Mouse (Mus musculus) embryonic facial prominence, embryonic 12.5 days (tissue): Measurements from ENCODE around the gene Phc2. TPM values are rescaled to one million over a fixed set of nuclear protein-coding genes. Genes with fewer than 3 reads are reported as not detected.

Experiments
- ATAC-seq: fragments of 200-750 bp; cut with Nextera tagmentation; 2 replicates; pipeline ENCODE4 v1.8.0; 2017; ENCODE audit not compliant: insufficient number of reproducible peaks, insufficient read depth, low FRiP score, low TSS enrichment
- H3K27ac ChIP-seq: fragments of 300-500 bp; sonication (generic); 2 replicates; pipeline ENCODE4 v1.5.1; 2016; ENCODE audit warnings: mild to moderate bottlenecking
- H3K27me3 ChIP-seq: fragments of 300-500 bp; sonication (generic); 2 replicates; pipeline ENCODE4 v1.6.1; 2016; ENCODE audit warnings: mild to moderate bottlenecking, moderate library complexity
- H3K36me3 ChIP-seq: fragments of 300-500 bp; sonication (generic); 2 replicates; pipeline ENCODE4 v1.6.1; 2016; ENCODE audit warnings: mild to moderate bottlenecking
- H3K4me1 ChIP-seq: fragments of 300-500 bp; sonication (generic); 2 replicates; pipeline ENCODE4 v1.6.1; 2016
- H3K4me2 ChIP-seq: fragments of 300-500 bp; sonication (generic); replicated peaks from 2 replicates; pipeline ENCODE4 v1.6.1; 2016; ENCODE audit warnings: mild to moderate bottlenecking, moderate library complexity
- H3K4me3 ChIP-seq: fragments of 300-500 bp; sonication (generic); 2 replicates; pipeline ENCODE4 v1.5.1; 2016; ENCODE audit warnings: mild to moderate bottlenecking
- H3K9ac ChIP-seq: fragments of 300-500 bp; sonication (generic); 2 replicates; pipeline ENCODE4 v1.6.1; 2016; ENCODE audit warnings: mild to moderate bottlenecking, moderate library complexity
- H3K9me3 ChIP-seq: fragments of 300-500 bp; sonication (generic); 2 replicates; pipeline ENCODE4 v1.6.1; 2016; ENCODE audit warnings: mild to moderate bottlenecking, moderate library complexity
- WGBS: fragments of 180-500 bp; shearing (Covaris S2); methylation state at CpG from one replicate; pipeline ENCODE4 v1.1.7; 2016; 5-methylcytosine and 5-hydroxymethylcytosine counted together
- polyA plus RNA-seq: library from polyadenylated mRNA; unstranded; fragments of >200 nt; fragmentation: Nextera tagmentation; extraction: Ambion mirVana; gene quantifications from 2 replicates; pipeline ENCODE4 v1.2.1, GENCODE M21; 2016

Gene Phc2
- polyA plus RNA-seq, 1 experiment from 2014 or later: 82.4 TPM

DNA sequence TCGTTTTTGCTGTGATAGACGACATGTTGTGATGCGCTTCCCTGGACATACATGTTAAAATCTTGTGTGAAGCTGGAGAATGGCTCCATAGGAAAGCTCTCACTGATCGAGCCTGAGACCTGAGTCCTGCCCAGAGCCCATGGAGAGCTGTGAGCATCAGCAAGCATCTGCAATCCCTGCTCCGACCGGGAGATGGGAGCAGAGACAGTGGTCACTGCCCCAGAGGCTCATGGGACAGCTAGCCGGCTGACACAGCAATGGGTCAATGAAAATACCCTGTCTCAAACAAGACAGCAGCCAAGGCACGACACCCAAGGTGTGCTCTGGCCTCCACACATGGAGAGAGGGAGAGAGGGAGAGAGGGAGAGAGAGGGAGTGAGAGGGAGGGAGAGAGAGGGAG is 26.6 kb downstream of the Phc2 start:
- no peak for ATAC-seq
- Histone ChIP-seq H3K4me2 (no peak overlapping the region), H3K27me3 (no peaks in the 10 kb centered on the region), H3K9me3 (no peaks in the 10 kb centered on the region), H3K36me3 (no peaks in the 10 kb centered on the region), H3K27ac (no peak overlapping the region), H3K4me3 (no peak overlapping the region), H3K4me1 (peaks cover 28% of the 10 kb centered on the region), H3K9ac (no peak overlapping the region)
- WGBS: 46% methylated on average over 8 of the region's 8 CpGs

- H3K4me1 ChIP-seq: peaks cover 28% of the 10 kb centered on the region
- H3K4me2 ChIP-seq: no peak overlapping the region
- H3K9ac ChIP-seq: no peak overlapping the region
- WGBS: 87% methylated on average over 13 of the region's 13 CpGs
- H3K27ac ChIP-seq: no peak overlapping the region
- no peak for ATAC-seq
- no peaks in the 10 kb centered on the region for H3K9me3 ChIP-seq
- H3K4me3 ChIP-seq: no peak overlapping the region
- H3K27me3 ChIP-seq: no peaks in the 10 kb centered on the region
- no peaks in the 10 kb centered on the region for H3K36me3 ChIP-seq
Observed at GRCm38 (mm10) chr4:128682281-128682680, 27.8 kb downstream of the Phc2 start.

DNA sequence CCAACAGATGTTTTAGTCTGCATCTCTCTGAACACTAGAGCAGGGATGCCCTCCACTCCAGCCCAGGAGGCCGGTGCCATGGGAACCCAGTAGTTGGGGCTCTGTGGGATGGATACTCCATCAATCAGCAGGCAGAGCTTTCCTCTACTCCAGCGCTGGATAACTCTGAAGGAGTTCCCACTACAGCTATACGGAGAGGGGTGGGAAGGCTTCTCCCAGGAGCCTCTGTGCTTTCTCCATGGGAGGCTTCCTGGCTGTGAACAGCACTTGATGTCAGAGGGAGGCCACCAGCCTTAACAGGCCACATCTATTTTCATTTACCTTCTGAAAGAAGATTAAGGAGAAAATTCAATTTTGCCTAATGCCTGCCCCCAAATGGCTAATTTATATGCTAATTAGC is 29.2 kb downstream of the Phc2 start:
- Histone ChIP-seq H3K36me3 (no peaks in the 10 kb centered on the region), H3K4me1 (peaks cover 28% of the 10 kb centered on the region), H3K27ac (no peak overlapping the region), H3K4me2 (no peak overlapping the region), H3K27me3 (no peaks in the 10 kb centered on the region), H3K9ac (no peak overlapping the region), H3K4me3 (no peak overlapping the region), H3K9me3 (no peaks in the 10 kb centered on the region)
- no peak for ATAC-seq
- 37% methylated on average over 3 of the region's 3 CpGs for WGBS

GRCm38 (mm10) chr4:128684108-128684507 is 29.6 kb downstream of the Phc2 start:
- Histone ChIP-seq H3K4me2 (no peak overlapping the region), H3K27me3 (no peaks in the 10 kb centered on the region), H3K4me1 (peaks cover 28% of the 10 kb centered on the region), H3K9me3 (no peaks in the 10 kb centered on the region), H3K36me3 (no peaks in the 10 kb centered on the region), H3K9ac (no peak overlapping the region), H3K4me3 (no peak overlapping the region), H3K27ac (no peak overlapping the region)
- 81% methylated on average over 11 of the region's 11 CpGs for WGBS
- no peak for ATAC-seq

GRCm38 (mm10) chr4:128688513-128688913 is 34.0 kb downstream of the Phc2 start:
- H3K9ac ChIP-seq: no peak overlapping the region
- no peaks in the 10 kb centered on the region for H3K36me3 ChIP-seq
- H3K27me3 ChIP-seq: no peaks in the 10 kb centered on the region
- no peak overlapping the region for H3K4me3 ChIP-seq
- H3K27ac ChIP-seq: peak overlapping the region; percentile 23; the same call in 1 of the 2 replicates
- peaks cover 62% of the 10 kb centered on the region for H3K4me1 ChIP-seq
- WGBS: 49% methylated on average over 6 of the region's 6 CpGs
- ATAC-seq: no peak
- no peaks in the 10 kb centered on the region for H3K9me3 ChIP-seq
- H3K4me2 ChIP-seq: peak overlapping the region; percentile 13; the same call in 1 of the 2 replicates

GRCm38 (mm10) chr4:128688976-128689375 is 34.5 kb downstream of the Phc2 start:
- H3K4me3 ChIP-seq: no peak overlapping the region
- H3K9ac ChIP-seq: no peak overlapping the region
- H3K27me3 ChIP-seq: no peaks in the 10 kb centered on the region
- WGBS: 67% methylated on average over 9 of the region's 9 CpGs
- H3K4me1 ChIP-seq: peaks cover 62% of the 10 kb centered on the region
- no peaks in the 10 kb centered on the region for H3K36me3 ChIP-seq
- no peaks in the 10 kb centered on the region for H3K9me3 ChIP-seq
- 0 out of 2 replicates have a peak overlapping the region, but pooled peaks have one; percentile 23 for H3K27ac ChIP-seq
- no peak for ATAC-seq
- peak overlapping the region; percentile 13 for H3K4me2 ChIP-seq

DNA sequence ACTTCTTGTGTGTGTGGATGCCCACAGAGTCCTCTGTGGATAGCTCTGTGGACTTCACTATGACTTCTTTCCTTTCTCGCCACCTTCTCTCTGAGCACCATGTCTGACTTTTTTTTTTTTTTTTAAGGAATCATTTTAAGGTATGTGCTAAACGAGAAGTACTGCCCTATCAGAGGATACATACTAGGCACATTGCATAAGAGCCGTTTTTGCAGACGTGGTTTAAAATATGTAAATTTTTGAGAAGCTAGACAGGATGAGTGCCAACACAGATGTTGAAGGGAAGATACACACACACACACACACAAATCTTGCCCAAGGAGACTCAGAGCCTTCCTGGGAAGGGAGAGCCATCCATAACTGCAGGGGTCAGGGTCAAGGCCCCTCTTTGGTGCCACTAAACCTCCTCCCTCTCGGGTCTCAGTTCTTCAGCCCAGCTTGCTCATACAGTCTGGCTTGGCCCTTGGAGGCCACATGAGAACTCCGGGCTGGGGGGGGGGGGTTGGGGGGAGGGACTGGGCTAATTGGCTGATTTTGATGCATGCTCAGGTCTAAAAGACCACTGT is 35.3 kb downstream of the Phc2 start:
- H3K4me3 ChIP-seq: no peak overlapping the region

GRCm38 (mm10) chr4:128691195-128691594 is 36.7 kb downstream of the Phc2 start:
- H3K27me3 ChIP-seq: no peaks in the 10 kb centered on the region
- 82% methylated on average over 4 of the region's 4 CpGs for WGBS
- H3K36me3 ChIP-seq: no peaks in the 10 kb centered on the region
- peak overlapping the region; percentile 71 for H3K27ac ChIP-seq
- peaks cover 79% of the 10 kb centered on the region for H3K4me1 ChIP-seq
- no peak overlapping the region for H3K4me3 ChIP-seq
- no peak overlapping the region for H3K9ac ChIP-seq
- no peak for ATAC-seq
- H3K4me2 ChIP-seq: no peak overlapping the region
- H3K9me3 ChIP-seq: no peaks in the 10 kb centered on the region

More for the DNA sequence above, 35.3 kb downstream of the Phc2 start:
- no peaks in the 10 kb centered on the region for H3K9me3 ChIP-seq
- no peak for ATAC-seq
- no peak overlapping the region for H3K4me2 ChIP-seq
- H3K9ac ChIP-seq: no peak overlapping the region
- peaks cover 66% of the 10 kb centered on the region for H3K4me1 ChIP-seq
- WGBS: 57% methylated on average over 6 of the region's 6 CpGs
- no peaks in the 10 kb centered on the region for H3K27me3 ChIP-seq
- no peaks in the 10 kb centered on the region for H3K36me3 ChIP-seq
- 0 out of 2 replicates have a peak overlapping the region, but pooled peaks have one; percentile 23 for H3K27ac ChIP-seq

- peak overlapping the region; percentile 71 for H3K27ac ChIP-seq
- WGBS: 40% methylated on average over 14 of the region's 15 CpGs
- peak; percentile 49; the same call in 1 of the 2 replicates for ATAC-seq
- no peaks in the 10 kb centered on the region for H3K9me3 ChIP-seq
- H3K4me1 ChIP-seq: peaks cover 88% of the 10 kb centered on the region
- H3K4me2 ChIP-seq: 0 out of 2 replicates have a peak overlapping the region, but pooled peaks have one; percentile 7
- H3K36me3 ChIP-seq: no peaks in the 10 kb centered on the region
- H3K9ac ChIP-seq: no peak overlapping the region
- no peak overlapping the region for H3K4me3 ChIP-seq
- no peaks in the 10 kb centered on the region for H3K27me3 ChIP-seq
Observed at GRCm38 (mm10) chr4:128692149-128692925, 37.8 kb downstream of the Phc2 start.

- no peak overlapping the region for H3K9ac ChIP-seq
- no peak for ATAC-seq
- 27% methylated on average over 5 of the region's 5 CpGs for WGBS
- H3K4me2 ChIP-seq: no peak overlapping the region
- H3K9me3 ChIP-seq: no peaks in the 10 kb centered on the region
- no peaks in the 10 kb centered on the region for H3K27me3 ChIP-seq
- H3K27ac ChIP-seq: peak overlapping the region; percentile 71
- H3K4me1 ChIP-seq: peaks cover 94% of the 10 kb centered on the region
- no peaks in the 10 kb centered on the region for H3K36me3 ChIP-seq
- no peak overlapping the region for H3K4me3 ChIP-seq
Observed at GRCm38 (mm10) chr4:128693207-128693606, 38.7 kb downstream of the Phc2 start.

DNA sequence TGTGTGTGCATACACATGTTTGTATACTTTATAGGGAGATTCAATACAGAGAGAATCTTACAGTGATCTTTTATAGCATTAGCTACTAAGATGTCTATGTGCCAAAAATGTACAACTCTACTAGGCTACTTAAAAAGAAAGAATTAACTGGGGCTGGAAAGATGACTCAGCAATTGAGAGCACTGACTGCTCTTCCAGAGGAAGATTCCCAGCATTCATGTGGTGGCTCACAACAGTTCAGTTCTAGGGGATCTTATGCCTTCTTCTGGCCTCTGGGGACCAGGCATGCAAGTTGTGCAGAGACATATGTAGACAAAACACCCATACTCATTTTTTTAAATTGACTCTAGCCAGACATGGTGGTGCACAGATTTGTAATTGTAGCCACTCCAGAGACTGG is 39.8 kb downstream of the Phc2 start:
- no peak for ATAC-seq
- H3K4me1 ChIP-seq: peaks cover 90% of the 10 kb centered on the region
- H3K4me2 ChIP-seq: no peak overlapping the region
- H3K27ac ChIP-seq: peak overlapping the region; percentile 50; the same call in 1 of the 2 replicates
- no peaks in the 10 kb centered on the region for H3K36me3 ChIP-seq
- H3K9ac ChIP-seq: no peak overlapping the region
- H3K4me3 ChIP-seq: no peak overlapping the region
- no peaks in the 10 kb centered on the region for H3K9me3 ChIP-seq
- H3K27me3 ChIP-seq: no peaks in the 10 kb centered on the region

DNA sequence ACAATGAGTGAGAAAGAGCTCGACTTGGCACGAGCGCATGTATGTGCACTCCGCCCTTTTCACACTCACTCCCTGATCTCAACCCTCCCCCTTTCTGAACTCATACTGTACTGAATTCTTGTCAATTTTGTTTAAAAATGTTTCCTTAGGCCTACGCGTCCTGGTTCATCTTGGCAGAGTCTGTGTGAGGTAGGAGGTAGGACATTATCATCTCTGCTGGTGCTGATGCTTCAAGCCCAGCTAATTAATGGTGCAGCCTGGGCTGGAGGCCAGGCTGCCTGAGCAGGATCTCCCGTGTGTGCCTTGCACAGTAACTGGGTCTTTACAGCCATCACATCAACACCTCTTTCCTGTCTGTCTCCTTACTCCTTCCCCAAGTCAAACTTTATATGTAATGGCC is 40.6 kb downstream of the Phc2 start:
- no peaks in the 10 kb centered on the region for H3K36me3 ChIP-seq
- H3K27me3 ChIP-seq: no peaks in the 10 kb centered on the region
- WGBS: 84% methylated on average over 7 of the region's 7 CpGs
- no peak overlapping the region for H3K4me2 ChIP-seq
- 0 out of 2 replicates have a peak overlapping the region, but pooled peaks have one; percentile 17 for H3K27ac ChIP-seq
- no peak overlapping the region for H3K9ac ChIP-seq
- H3K9me3 ChIP-seq: no peaks in the 10 kb centered on the region
- ATAC-seq: no peak
- no peak overlapping the region for H3K4me3 ChIP-seq
- H3K4me1 ChIP-seq: peaks cover 86% of the 10 kb centered on the region
